Mouse (Mus musculus) embryo, embryonic 10 days (tissue): ENCODE measurements around the gene Nexn.

ENCODE experiments used
- DNase-seq: peaks from one replicate; pipeline ENCODE4 v3.0.0-alpha.2; 2015; ENCODE audit warnings: low spot score

Gene Nexn

GRCm38 (mm10) chr3:152193635-152194097 lies 72.5 kb downstream of the Nexn start:
- DNase-seq: peak; percentile 96

GRCm38 (mm10) chr3:152193177-152193576 lies 73.0 kb downstream of the Nexn start:
- DNase-seq: no peak

DNA sequence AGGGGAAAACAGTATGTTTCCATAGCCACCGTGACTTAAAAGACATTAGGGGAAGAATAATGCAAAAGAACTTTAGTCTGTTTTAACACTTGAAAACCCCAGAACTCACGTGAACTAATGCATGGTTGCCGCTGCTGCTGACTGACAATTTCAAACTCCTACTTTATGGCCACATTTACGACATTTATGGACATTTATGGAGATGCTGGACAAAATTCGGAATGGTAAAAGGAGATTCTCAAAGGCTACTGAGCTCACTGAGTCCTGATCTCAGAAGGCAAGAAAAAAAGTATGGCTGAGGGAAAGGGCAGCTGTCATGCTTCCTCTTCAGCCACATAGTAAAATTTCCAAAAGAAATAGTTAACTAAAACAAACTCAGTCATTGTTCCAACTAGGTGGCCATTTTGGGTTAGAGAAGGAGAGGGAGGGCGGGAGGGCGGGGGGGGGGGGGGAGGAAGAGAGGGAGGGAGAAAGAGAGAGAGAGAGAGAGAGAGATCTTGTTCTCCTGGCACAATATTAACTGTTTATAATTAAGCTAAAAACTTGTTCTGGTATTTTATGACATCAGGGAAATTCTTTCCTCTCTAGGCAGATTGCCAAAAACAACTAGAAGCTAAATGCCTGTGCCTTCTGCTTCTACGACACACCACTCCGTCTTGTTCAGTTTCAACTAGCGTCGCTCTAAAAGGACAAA lies 73.8 kb downstream of the Nexn start:
- DNase-seq: no peak

- DNase-seq: peak; percentile 52
Measured at GRCm38 (mm10) chr3:152191791-152192237, 74.3 kb downstream of the Nexn start.

DNA sequence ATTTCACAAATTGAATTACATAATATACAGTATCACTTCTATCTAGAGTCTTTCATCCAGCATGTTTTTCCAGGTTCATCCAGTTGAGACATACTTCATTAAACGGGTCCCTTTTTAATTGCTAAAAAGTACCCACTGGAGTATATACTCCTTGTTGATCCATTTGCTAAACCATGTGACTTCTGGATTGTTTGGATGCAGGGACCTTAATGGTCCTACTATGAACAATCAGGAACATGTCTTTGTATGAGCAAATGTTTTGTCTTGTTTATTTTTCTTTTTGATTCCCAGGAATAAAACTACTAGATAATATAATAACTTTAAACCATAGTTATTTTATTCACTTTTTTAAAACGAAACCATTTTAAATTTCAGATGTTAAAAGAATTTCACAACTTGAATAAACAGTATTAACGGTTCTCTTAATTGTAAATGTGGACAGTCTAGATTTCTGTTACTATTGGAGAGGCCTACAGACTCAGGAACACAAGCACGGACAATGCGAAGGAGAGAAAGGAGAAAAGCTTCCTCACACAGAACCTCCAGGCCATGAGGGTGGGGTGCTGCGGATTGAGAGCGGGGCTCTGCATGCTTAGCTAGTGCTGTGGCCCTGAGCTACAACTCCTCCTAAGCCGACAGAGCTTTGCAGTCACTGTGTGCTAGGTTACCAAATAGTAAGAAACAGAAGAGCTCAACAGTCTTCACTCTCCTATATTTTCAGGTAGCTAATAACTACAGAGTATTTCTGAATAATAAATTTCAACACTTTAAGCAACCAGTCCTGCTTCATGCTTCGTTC lies 75.3 kb downstream of the Nexn start:
- no peak for DNase-seq

DNA sequence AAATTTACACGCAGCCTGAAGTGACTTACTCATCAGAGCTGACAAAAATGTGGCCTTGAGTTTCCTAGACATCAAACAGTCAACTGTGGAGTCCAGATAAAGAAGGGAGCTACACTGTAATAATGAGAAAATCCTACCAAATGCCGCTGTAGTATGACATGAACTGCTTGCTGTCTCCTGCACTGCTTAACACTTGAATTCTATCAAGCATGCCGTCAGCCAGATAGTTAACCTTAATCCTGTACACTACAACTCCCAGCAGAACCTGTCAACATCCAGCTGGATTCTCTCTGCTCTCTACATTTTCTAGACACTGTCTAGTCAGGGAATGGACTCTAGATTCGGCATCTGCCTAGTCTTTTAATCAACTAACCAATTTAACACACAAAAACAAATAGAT lies 76.8 kb downstream of the Nexn start:
- no peak for DNase-seq
